Mouse (Mus musculus) ES-E14 (cell line): ENCODE measurements around the gene Pip4k2a. TPM values are rescaled to one million over a fixed set of nuclear protein-coding genes. Genes with fewer than 3 reads are reported as not detected.

Source experiments
- DNase-seq: peaks from one replicate; pipeline ENCODE4 v3.0.0-alpha.2; 2013; ENCODE audit warnings: low read depth, low spot score
- H3K27ac ChIP-seq: 2 replicates; pipeline ENCODE4 v1.5.1; 2012; ENCODE audit warnings: low read depth, mild to moderate bottlenecking, low read length, moderate library complexity, mixed read lengths; ENCODE audit not compliant: poor library complexity, insufficient read depth, severe bottlenecking
- H3K36me3 ChIP-seq: 2 replicates; pipeline ENCODE4 v1.6.1; 2012; ENCODE audit warnings: mild to moderate bottlenecking, low read length, moderate library complexity, mixed read lengths; ENCODE audit not compliant: control insufficient read depth, poor library complexity, insufficient read depth, severe bottlenecking
- H3K4me1 ChIP-seq, 2 experiments: fragments of 150-350 bp in 1 of 2; sonication (generic) in 1 of 2; 2 replicates each; pipeline ENCODE4 v1.6.1; 2012; ENCODE audit warnings: low read length in 2 of 2, mild to moderate bottlenecking in 1 of 2, mixed read lengths in 1 of 2; ENCODE audit not compliant: control insufficient read depth in 2 of 2, insufficient read depth in 2 of 2, poor library complexity in 1 of 2
- H3K4me3 ChIP-seq, 2 experiments: fragments of 150-350 bp in 1 of 2; sonication (generic) in 1 of 2; 2 replicates each; pipeline ENCODE4 v1.5.1; 2012; ENCODE audit warnings: low read length in 2 of 2, low read depth in 1 of 2, mild to moderate bottlenecking in 1 of 2, mixed read lengths in 1 of 2; ENCODE audit not compliant: insufficient read depth in 1 of 2, poor library complexity in 1 of 2, severe bottlenecking in 1 of 2
- H3K9ac ChIP-seq: 2 replicates; pipeline ENCODE4 v1.6.1; 2012; ENCODE audit warnings: low read depth, mild to moderate bottlenecking, low read length, mixed read lengths; ENCODE audit not compliant: poor library complexity, insufficient read depth, severe bottlenecking
- H3K9me3 ChIP-seq: fragments of 150-350 bp; sonication (generic); 2 replicates; pipeline ENCODE4 v1.6.1; 2012; ENCODE audit warnings: low read depth, mild to moderate bottlenecking, low read length; ENCODE audit not compliant: control insufficient read depth, insufficient read depth
- CHD2 ChIP-seq: IDR thresholded peaks from 2 replicates; pipeline ENCODE4 v1.6.1; 2014; ENCODE audit warnings: mild to moderate bottlenecking, low read depth, low read length, inconsistent platforms
- HCFC1 ChIP-seq: IDR thresholded peaks from 2 replicates; pipeline ENCODE4 v1.6.1; 2012; ENCODE audit warnings: low read length, inconsistent platforms, borderline replicate concordance; ENCODE audit not compliant: insufficient read depth
- MAFK ChIP-seq: IDR thresholded peaks from 2 replicates; pipeline ENCODE4 v1.6.1; 2014; ENCODE audit warnings: mild to moderate bottlenecking, low read depth, low read length, inconsistent platforms; ENCODE audit not compliant: insufficient read depth
- ZC3H11A ChIP-seq: IDR thresholded peaks from 2 replicates; pipeline ENCODE4 v1.6.1; 2012; ENCODE audit warnings: low read depth, mild to moderate bottlenecking, inconsistent platforms, low read length, borderline replicate concordance
- ZNF384 ChIP-seq: IDR thresholded peaks from 2 replicates; pipeline ENCODE4 v1.6.1; 2012; ENCODE audit warnings: low read depth, low read length, inconsistent platforms
- in situ Hi-C, 2 experiments: fragments of 600-800 bp; cut with MboI; formaldehyde crosslinking; loops; one replicate each; pipeline ENCODE4 v1.15.1; 2025; ENCODE audit warnings: low sequenced_read_pairs in 2 of 2, inconsistent platforms in 1 of 2; ENCODE audit not compliant: unreplicated experiment in 2 of 2
- total RNA-seq: library from RNA; depleted of rRNA; stranded (reverse); fragments of 300-350 nt; gene quantifications from 2 replicates; pipeline ENCODE4 v1.2.3, GENCODE M21; 2012

Gene Pip4k2a
- total RNA-seq, 1 experiment, result 3.0 TPM

DNA sequence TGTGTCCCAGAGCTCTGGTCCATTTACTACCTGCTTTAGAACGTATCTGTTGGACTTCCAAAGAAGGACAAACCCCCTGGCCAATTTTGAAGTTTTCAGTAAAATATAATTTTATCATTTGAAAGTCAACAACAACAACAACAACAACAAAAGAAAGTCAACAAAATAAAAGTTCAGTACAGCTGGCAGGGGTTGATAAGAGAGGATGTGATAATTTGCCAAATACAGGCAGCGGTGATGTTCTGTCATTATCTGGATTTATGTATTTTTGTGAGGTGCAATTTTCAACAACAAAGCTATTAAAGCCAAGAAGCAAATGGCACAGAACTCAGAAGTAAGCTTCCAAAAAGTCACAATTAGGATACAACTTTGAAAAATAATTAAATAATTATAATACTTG lies 80.1 kb downstream of the Pip4k2a start:
- Histone ChIP-seq H3K9ac (no peak overlapping the region), H3K36me3 (no peaks in the 10 kb centered on the region), H3K4me3 (no peak overlapping the region), H3K27ac (no peak overlapping the region), H3K4me1 (peaks cover 0 to 3% of the 10 kb centered on the region in 2 experiments; a peak in 1 of 4 replicates), H3K9me3 (no peaks in the 10 kb centered on the region)
- in situ Hi-C loops, result no loop called here
- DNase-seq, result no peak
- TF ChIP-seq ZNF384 (no peak), HCFC1 (no peak), MAFK (no peak), ZC3H11A (no peak), CHD2 (no peak)

DNA sequence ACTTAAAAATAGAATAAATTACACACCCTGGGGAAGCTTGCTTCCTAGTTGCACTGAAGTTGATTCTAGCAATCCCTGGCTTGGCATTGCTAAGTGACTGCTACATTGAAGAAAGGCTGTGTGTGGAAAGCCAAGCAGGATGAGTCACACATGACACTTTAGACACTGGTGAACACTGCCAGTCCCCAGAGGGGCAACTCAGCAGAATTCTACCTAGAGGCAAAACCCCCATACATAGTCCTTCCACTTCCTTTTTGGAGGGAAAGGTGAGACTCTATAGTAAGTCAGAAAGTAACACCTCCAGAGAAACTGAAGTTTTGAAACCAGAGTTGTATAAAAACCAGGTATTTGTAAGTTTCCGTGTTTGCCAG lies 80.6 kb downstream of the Pip4k2a start:
- Histone ChIP-seq H3K36me3 (no peaks in the 10 kb centered on the region), H3K4me1 (peaks cover 2 to 6% of the 10 kb centered on the region in 2 experiments; a peak in 2 of 4 replicates), H3K27ac (no peak overlapping the region), H3K9me3 (no peaks in the 10 kb centered on the region), H3K9ac (no peak overlapping the region), H3K4me3 (no peak overlapping the region)
- no peak for DNase-seq
- in situ Hi-C loops, result no loop called here
- TF ChIP-seq HCFC1 (no peak), CHD2 (no peak), MAFK (no peak), ZNF384 (no peak)

DNA sequence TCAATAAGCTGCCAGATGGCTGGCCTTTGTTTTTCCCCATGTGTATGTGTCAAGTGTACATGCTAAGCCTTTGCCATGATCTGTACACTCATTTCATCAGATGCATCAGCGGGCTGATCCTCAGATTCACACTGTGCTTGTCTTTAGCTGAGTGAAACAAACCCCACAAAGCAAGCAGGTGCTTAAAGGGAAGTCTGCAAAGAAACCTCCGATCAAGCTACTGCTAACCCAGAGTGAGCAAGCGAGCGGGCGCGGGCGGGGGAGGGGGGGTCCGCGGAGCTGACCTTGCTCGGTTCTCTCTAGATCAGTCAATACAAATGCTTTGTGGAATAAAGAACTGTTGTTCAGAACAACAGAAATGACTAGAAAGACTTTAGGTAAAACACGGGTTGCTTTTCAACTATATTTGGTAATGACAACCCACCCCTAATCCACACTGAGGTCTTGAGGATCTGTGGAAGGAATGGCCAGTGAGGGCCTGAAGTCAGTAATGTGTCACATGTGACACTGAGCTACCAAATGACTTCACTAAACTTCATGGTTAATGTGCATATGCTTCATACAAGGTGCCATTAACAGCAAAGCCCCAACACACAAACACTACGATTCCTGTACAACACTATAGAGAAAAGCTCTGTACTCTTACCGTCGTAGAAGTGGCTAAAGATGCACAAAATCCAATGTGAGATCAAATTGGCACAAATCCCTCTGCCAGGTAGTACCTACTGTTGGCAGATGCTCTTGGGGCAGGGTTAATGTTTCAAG lies 81.1 kb downstream of the Pip4k2a start:
- in situ Hi-C loops, result no loop called here
- Histone ChIP-seq H3K36me3 (no peaks in the 10 kb centered on the region), H3K9ac (no peak overlapping the region), H3K27ac (no peak overlapping the region), H3K4me1 (peaks cover 2 to 8% of the 10 kb centered on the region in 2 experiments; a peak in 2 of 4 replicates), H3K4me3 (no peak overlapping the region), H3K9me3 (no peaks in the 10 kb centered on the region)
- no peak for DNase-seq
- TF ChIP-seq CHD2 (no peak), ZC3H11A (no peak), ZNF384 (no peak), HCFC1 (no peak)

DNA sequence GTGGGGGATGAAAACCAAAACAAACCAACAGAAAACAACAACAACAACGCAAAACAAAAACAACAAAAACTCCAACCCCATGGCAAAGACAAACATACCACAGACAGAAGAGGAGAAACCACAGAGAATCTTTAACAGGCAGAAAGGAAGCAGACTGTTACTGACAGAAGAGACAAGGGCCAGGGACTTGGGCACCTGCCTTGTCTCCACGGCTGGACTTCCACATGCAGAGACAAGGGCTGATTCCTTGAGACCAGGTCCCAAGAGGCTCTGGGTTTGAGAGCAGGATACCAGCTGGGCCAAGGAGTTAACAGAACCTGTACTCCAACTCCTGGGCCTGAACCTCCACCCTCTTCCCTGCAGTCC lies 81.9 kb downstream of the Pip4k2a start:
- H3K27ac ChIP-seq, result no peak overlapping the region

More for the DNA sequence above, 81.9 kb downstream of the Pip4k2a start:
- no peak for TF ChIP-seq HCFC1
- TF ChIP-seq ZNF384, result no peak
- TF ChIP-seq ZC3H11A, result no peak
- no peak for TF ChIP-seq CHD2
- TF ChIP-seq MAFK, result no peak
- Histone ChIP-seq H3K9me3 (no peaks in the 10 kb centered on the region), H3K36me3 (no peaks in the 10 kb centered on the region), H3K4me1 (peaks cover 2 to 8% of the 10 kb centered on the region in 2 experiments; a peak in 2 of 4 replicates), H3K4me3 (no peak overlapping the region), H3K9ac (no peak overlapping the region)
- DNase-seq, result no peak
- in situ Hi-C loops, result no loop called here
